ENCODE assay signal across 8 mouse cellular contexts in the genomic region with DNA sequence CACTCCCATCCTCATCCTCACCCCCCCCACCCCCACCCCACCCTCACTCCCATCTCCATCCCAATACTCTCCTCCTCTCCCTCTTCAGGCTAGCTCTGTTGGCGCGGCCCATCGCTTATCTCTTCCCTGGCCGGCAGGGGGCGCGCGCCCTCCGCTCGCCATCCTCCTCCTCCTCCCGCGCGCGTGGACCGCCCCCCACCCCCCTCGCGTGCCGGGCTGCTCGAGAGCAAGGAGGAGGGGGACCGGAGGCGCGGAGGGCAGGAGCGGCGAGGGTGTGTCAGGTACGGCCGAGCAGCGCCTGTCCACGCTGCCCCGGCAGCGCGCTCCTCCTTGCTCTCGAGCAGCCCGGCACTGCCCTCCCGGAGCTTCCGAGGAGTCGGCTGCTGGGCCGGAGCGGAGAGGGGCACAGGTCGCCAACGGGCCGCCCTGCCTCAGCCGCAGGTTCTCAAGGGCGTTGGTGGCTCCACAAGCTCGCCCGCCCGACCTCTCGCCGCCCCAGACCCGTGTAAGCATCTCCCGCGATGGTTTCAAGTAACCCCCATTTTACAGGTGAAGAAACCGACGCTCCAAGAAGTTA. TPM values are rescaled to one million over a fixed set of nuclear protein-coding genes. Genes with fewer than 3 reads are reported as not detected.
DNase-seq lines count a peak whose midpoint lies in the region; ATAC-seq and TF ChIP-seq lines count a peak whose summit lies in the region.

No protein-coding gene starts in this region.

- peak overlapping the region; percentile 62 for H3K9ac ChIP-seq in heart, embryonic 15.5 days
- H3K9ac ChIP-seq in liver, postnatal 0 days (replicated peaks) = no peak overlapping the region; the same call in 1 of the 2 replicates
- peak overlapping the region; percentile 68 for H3K9ac ChIP-seq in neural tube, embryonic 13.5 days
- peak overlapping the region; percentile 74 for H3K9ac ChIP-seq in stomach, embryonic 16.5 days (ENCODE audit: low read length)

- peak overlapping the region; percentile 91 for H3K4me2 ChIP-seq in heart, embryonic 15.5 days
- H3K4me2 ChIP-seq in liver, postnatal 0 days (ENCODE audit: low read depth, low read length) = peak overlapping the region; percentile 75
- peak overlapping the region; percentile 60 for H3K4me2 ChIP-seq in neural tube, embryonic 13.5 days
- H3K4me2 ChIP-seq in stomach, embryonic 16.5 days (ENCODE audit: low read depth, low read length) = peak overlapping the region; percentile 82

- TF ChIP-seq EP300 in liver, postnatal 0 days (IDR thresholded peaks at IDR 0.05; ENCODE audit: low read depth) = no peak

- no peak overlapping the region for H3K27ac ChIP-seq in heart, embryonic 15.5 days
- H3K27ac ChIP-seq in liver, postnatal 0 days (ENCODE audit: low read depth) = no peak overlapping the region
- no peak overlapping the region for H3K27ac ChIP-seq in neural tube, embryonic 13.5 days (replicated peaks)
- H3K27ac ChIP-seq in stomach, embryonic 16.5 days (ENCODE audit: low read length) = no peak overlapping the region

- H3K4me3 ChIP-seq in heart, embryonic 15.5 days = peak overlapping the region; percentile 59
- H3K4me3 ChIP-seq in liver, postnatal 0 days (ENCODE audit: low read depth, low read length) = peak overlapping the region; percentile 45
- peak overlapping the region; percentile 43 for H3K4me3 ChIP-seq in neural tube, embryonic 13.5 days
- peak overlapping the region; percentile 52 for H3K4me3 ChIP-seq in stomach, embryonic 16.5 days (replicated peaks; ENCODE audit: low read length)

- peaks cover 9% of the 10 kb centered on the region; the same call in 1 of the 2 replicates for H3K4me1 ChIP-seq in heart, embryonic 15.5 days (replicated peaks)
- peaks cover 10% of the 10 kb centered on the region for H3K4me1 ChIP-seq in liver, postnatal 0 days (ENCODE audit: insufficient read depth)
- H3K4me1 ChIP-seq in neural tube, embryonic 13.5 days (replicated peaks) = peaks cover 19% of the 10 kb centered on the region; the same call in 1 of the 2 replicates
- 0 out of 2 replicates have a peak, but pooled peaks cover 2% of the 10 kb centered on the region for H3K4me1 ChIP-seq in stomach, embryonic 16.5 days (ENCODE audit: control insufficient read depth, insufficient read depth, low read length)

- H3K36me3 ChIP-seq in heart, embryonic 15.5 days = no peaks in the 10 kb centered on the region
- no peaks in the 10 kb centered on the region for H3K36me3 ChIP-seq in liver, postnatal 0 days (replicated peaks; ENCODE audit: insufficient read depth, low read length)
- no peaks in the 10 kb centered on the region for H3K36me3 ChIP-seq in neural tube, embryonic 13.5 days
- H3K36me3 ChIP-seq in stomach, embryonic 16.5 days (ENCODE audit: control insufficient read depth, insufficient read depth, low read length) = no peaks in the 10 kb centered on the region

- no peaks in the 10 kb centered on the region for H3K9me3 ChIP-seq in heart, embryonic 15.5 days (replicated peaks)
- no peaks in the 10 kb centered on the region for H3K9me3 ChIP-seq in liver, postnatal 0 days (ENCODE audit: low read length)
- no peaks in the 10 kb centered on the region for H3K9me3 ChIP-seq in neural tube, embryonic 13.5 days
- H3K9me3 ChIP-seq in stomach, embryonic 16.5 days (replicated peaks; ENCODE audit: control insufficient read depth, low read length) = no peaks in the 10 kb centered on the region

- H3K27me3 ChIP-seq in heart, embryonic 15.5 days = no peaks in the 10 kb centered on the region
- no peaks in the 10 kb centered on the region for H3K27me3 ChIP-seq in liver, postnatal 0 days (ENCODE audit: insufficient read depth, low read length)
- no peaks in the 10 kb centered on the region for H3K27me3 ChIP-seq in neural tube, embryonic 13.5 days
- H3K27me3 ChIP-seq in stomach, embryonic 16.5 days (ENCODE audit: control insufficient read depth, insufficient read depth, low read length) = no peaks in the 10 kb centered on the region

- ATAC-seq in erythroid progenitor cell, adult 5-6 weeks (replicated peaks; ENCODE audit: low FRiP score, poor library complexity, severe bottlenecking) = peak; percentile 79; the same call in 1 of the 2 replicates
- ATAC-seq in heart, embryonic 15.5 days (replicated peaks; ENCODE audit: insufficient number of reproducible peaks, insufficient read depth, low FRiP score, low read depth) = peak; percentile 78
- peak; percentile 77 for ATAC-seq in liver, postnatal 0 days
- peak; percentile 71 for ATAC-seq in neural tube, embryonic 13.5 days (ENCODE audit: low read depth)
- peak; percentile 87 for ATAC-seq in stomach, embryonic 16.5 days (ENCODE audit: insufficient read depth, low FRiP score)

- peak; percentile 94 for TF ChIP-seq CTCF in liver, postnatal 0 days (IDR thresholded peaks at IDR 0.05; ENCODE audit: low read depth)

- DNase-seq in CD8-positive naive resting alpha-beta T cell, adult 2 months (ENCODE audit: low read depth in 2 of 2, low spot score in 2 of 2) = peak; percentile 62 to 70
- peak; percentile 20 for DNase-seq in c-Kit-negative CD71-positive TER-119-positive erythroid progenitor cells, embryonic 14.5 days (ENCODE audit: low read depth, low spot score)
- DNase-seq in kidney, postnatal 10 days = peak; percentile 88
- DNase-seq in liver, postnatal 0 days = peak; percentile 85

- WGBS in heart, embryonic 15.5 days = 4% methylated on average over 49 of the region's 52 CpGs
- WGBS in liver, postnatal 0 days (ENCODE audit: insufficient replicate concordance) = 7% methylated on average over 39 of the region's 52 CpGs
- 7% methylated on average over 37 of the region's 52 CpGs for WGBS in neural tube, embryonic 13.5 days
- 8% methylated on average over 38 of the region's 52 CpGs for WGBS in stomach, embryonic 16.5 days

RNA-seq across cellular contexts. Expression of gene Txnrd1, which starts 21.8 kb away (rescaled TPM):
- 26.7 and 38.1 TPM in 2 replicates for total RNA-seq in erythroid progenitor cell, adult 5-6 weeks (2015; ENCODE audit: low replicate concordance)
- 38.2 and 56.8 TPM in 2 replicates for total RNA-seq in erythroid progenitor cell, adult 5-6 weeks (2017; ENCODE audit: low replicate concordance)
- 53.6 and 64.9 TPM in 2 replicates for polyA plus RNA-seq in heart, embryonic 15.5 days (2015; fragmentation: Nextera tagmentation; extraction: Ambion mirVana)
- polyA plus RNA-seq in liver, postnatal 0 days (2015; fragmentation: Nextera tagmentation; extraction: Ambion mirVana) = 26.7 and 28.1 TPM in 2 replicates
- polyA plus RNA-seq in neural tube, embryonic 13.5 days (2015; fragmentation: Nextera tagmentation; extraction: Ambion mirVana) = 112 and 124 TPM in 2 replicates
- polyA plus RNA-seq in stomach, embryonic 16.5 days (2015; fragmentation: Nextera tagmentation; extraction: Ambion mirVana) = 77.4 and 79.4 TPM in 2 replicates

RNA-seq across cellular contexts. Expression of gene Nfyb, which starts 48.0 kb away (rescaled TPM):
- 36.0 and 65.0 TPM in 2 replicates for total RNA-seq in erythroid progenitor cell, adult 5-6 weeks (2015; ENCODE audit: low replicate concordance)
- 81.4 and 122 TPM in 2 replicates for total RNA-seq in erythroid progenitor cell, adult 5-6 weeks (2017; ENCODE audit: low replicate concordance)
- polyA plus RNA-seq in heart, embryonic 15.5 days (2015; fragmentation: Nextera tagmentation; extraction: Ambion mirVana) = 22.2 and 27.5 TPM in 2 replicates
- 26.6 and 30.1 TPM in 2 replicates for polyA plus RNA-seq in liver, postnatal 0 days (2015; fragmentation: Nextera tagmentation; extraction: Ambion mirVana)
- polyA plus RNA-seq in neural tube, embryonic 13.5 days (2015; fragmentation: Nextera tagmentation; extraction: Ambion mirVana) = 42.0 and 50.6 TPM in 2 replicates
- polyA plus RNA-seq in stomach, embryonic 16.5 days (2015; fragmentation: Nextera tagmentation; extraction: Ambion mirVana) = 39.8 and 39.9 TPM in 2 replicates

RNA-seq across cellular contexts. Expression of gene Eid3, which starts 54.5 kb away (rescaled TPM):
- 4.2 TPM in 1 of 2 replicates, not detected in the other for total RNA-seq in erythroid progenitor cell, adult 5-6 weeks (2015; ENCODE audit: low replicate concordance)
- total RNA-seq in erythroid progenitor cell, adult 5-6 weeks (2017; ENCODE audit: low replicate concordance) = 6.6 and 9.4 TPM in 2 replicates
- 0.15 and 0.42 TPM in 2 replicates for polyA plus RNA-seq in heart, embryonic 15.5 days (2015; fragmentation: Nextera tagmentation; extraction: Ambion mirVana)
- 0.15 TPM in 1 of 2 replicates, not detected in the other for polyA plus RNA-seq in liver, postnatal 0 days (2015; fragmentation: Nextera tagmentation; extraction: Ambion mirVana)
- 0.24 TPM in 1 of 2 replicates, not detected in the other for polyA plus RNA-seq in neural tube, embryonic 13.5 days (2015; fragmentation: Nextera tagmentation; extraction: Ambion mirVana)
- polyA plus RNA-seq in stomach, embryonic 16.5 days (2015; fragmentation: Nextera tagmentation; extraction: Ambion mirVana) = 0.40 and 0.46 TPM in 2 replicates

Comparison
In these comparisons a context has a peak if more than half of its experiments do, and no peak if none do; other contexts are left out.
1. DNase-seq: peak in every context shown above with its lines; median percentile 88 in kidney, postnatal 10 days; 85 in liver, postnatal 0 days; 66 in CD8-positive naive resting alpha-beta T cell, adult 2 months; 20 in c-Kit-negative CD71-positive TER-119-positive erythroid progenitor cells, embryonic 14.5 days.